ENCODE assay signal across 44 mouse cellular contexts in the genomic region with DNA sequence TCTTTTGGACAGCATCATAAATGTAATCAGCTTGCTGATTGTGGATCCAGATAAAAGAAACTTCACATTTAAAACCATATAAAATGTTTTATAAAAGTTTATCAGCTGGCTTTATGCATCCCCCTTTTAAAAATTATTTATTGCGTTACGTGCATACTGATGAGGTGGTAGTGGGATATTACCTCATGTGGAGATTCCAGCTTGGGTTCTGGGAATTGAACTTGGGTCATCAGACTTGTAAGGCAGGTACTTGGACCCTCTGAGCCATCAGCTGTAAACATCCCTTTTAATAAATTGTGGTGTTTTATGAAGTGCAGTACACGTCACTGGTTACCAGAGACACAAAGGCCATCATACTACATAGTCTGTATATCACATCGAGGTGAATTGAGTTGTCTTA. TPM values are rescaled to one million over a fixed set of nuclear protein-coding genes. Genes with fewer than 3 reads are reported as not detected.
"Had no signal": no experiment of that assay in that cellular context is flagged by ENCODE, and none has a peak within 500 bp of the region (broad histone marks: within the 10 kb centered on the region; RNA-seq: fewer than 3 reads in every experiment).

No protein-coding gene starts in this region.

- DNase-seq: gastrocnemius, postnatal 10 days; gastrocnemius, postnatal 25 days; heart, adult 18-20 months; heart, postnatal 10 days; heart, postnatal 4 days; kidney, adult 18-20 months; kidney, adult 8-10 months; kidney, postnatal 14 days; kidney, postnatal 36 days; layer of hippocampus, postnatal 36 days; left cerebral cortex, postnatal 4 days; lung, adult 18-20 months had no signal

- H3K9me3 ChIP-seq: heart, embryonic 10.5 days; heart, embryonic 12.5 days; hindbrain, embryonic 10.5 days; hindbrain, embryonic 12.5 days; intestine, embryonic 15.5 days; kidney, embryonic 15.5 days; limb, embryonic 13.5 days; limb, embryonic 15.5 days; liver, embryonic 12.5 days had no signal

- H3K4me2 ChIP-seq: heart, embryonic 12.5 days; hindbrain, embryonic 12.5 days; hindbrain, embryonic 14.5 days; intestine, embryonic 15.5 days; kidney, embryonic 15.5 days; limb, embryonic 13.5 days; limb, embryonic 15.5 days; liver, embryonic 12.5 days had no signal

- H3K27ac ChIP-seq: heart, embryonic 10.5 days; hindbrain, embryonic 10.5 days; hindbrain, embryonic 12.5 days; hindbrain, embryonic 14.5 days; intestine, embryonic 15.5 days; kidney, embryonic 15.5 days; kidney, postnatal 0 days; limb, embryonic 13.5 days; limb, embryonic 15.5 days; liver, embryonic 12.5 days; liver, embryonic 14.5 days had no signal

- H3K9ac ChIP-seq: heart, embryonic 12.5 days; hindbrain, embryonic 12.5 days; hindbrain, embryonic 14.5 days; intestine, embryonic 15.5 days; kidney, embryonic 15.5 days; limb, embryonic 13.5 days; limb, embryonic 15.5 days; liver, embryonic 12.5 days; liver, embryonic 14.5 days had no signal

- H3K4me3 ChIP-seq: heart, embryonic 10.5 days; heart, embryonic 12.5 days; hindbrain, embryonic 10.5 days; hindbrain, embryonic 12.5 days; intestine, embryonic 15.5 days; kidney, embryonic 15.5 days; limb, embryonic 13.5 days; limb, embryonic 15.5 days; liver, embryonic 12.5 days had no signal

- H3K27me3 ChIP-seq: intestine, embryonic 15.5 days had no signal

- H3K4me1 ChIP-seq: heart, embryonic 10.5 days; heart, embryonic 12.5 days; hindbrain, embryonic 10.5 days; hindbrain, embryonic 12.5 days; intestine, embryonic 15.5 days; kidney, embryonic 15.5 days; limb, embryonic 13.5 days; limb, embryonic 15.5 days; liver, embryonic 12.5 days had no signal

- ATAC-seq: hindbrain, embryonic 16.5 days; inflammation-experienced regulatory T-cells, adult 6 months; intestine, embryonic 15.5 days; intestine, postnatal 0 days; liver, embryonic 12.5 days had no signal

RNA-seq across cellular contexts. Expression of a gene that starts 10.8 kb away (rescaled TPM):
- total RNA-seq: gastrocnemius, postnatal 10 days; gastrocnemius, postnatal 25 days; gastrocnemius, postnatal 4 days; granulocyte monocyte progenitor cell, adult 5-6 weeks; heart, adult 18-20 months; heart, adult 8-10 months; heart, postnatal 10 days; heart, postnatal 25 days; heart, postnatal 4 days; layer of hippocampus, adult 18-20 months; layer of hippocampus, adult 8-10 months; layer of hippocampus, postnatal 14 days; layer of hippocampus, postnatal 36 days; left cerebral cortex, adult 18-20 months; left cerebral cortex, adult 8-10 months; left cerebral cortex, postnatal 10 days; left cerebral cortex, postnatal 25 days; left cerebral cortex, postnatal 4 days; liver, adult 2 months had no signal
- polyA plus RNA-seq: heart, embryonic 10.5 days; heart, embryonic 12.5 days; heart, embryonic 14.5 days; heart, embryonic 16.5 days; hindbrain, embryonic 10.5 days; hindbrain, embryonic 12.5 days; hindbrain, embryonic 14.5 days; hindbrain, embryonic 16.5 days; inflammation-experienced regulatory T-cells, adult 6 months; intestine, embryonic 15.5 days; intestine, postnatal 0 days; kidney, embryonic 15.5 days; kidney, postnatal 0 days; large intestine, adult 2 months; limb, embryonic 11.5 days; limb, embryonic 13.5 days; limb, embryonic 15.5 days; liver, adult 2 months; liver, embryonic 12.5 days; liver, embryonic 14.5 days; liver, embryonic 16.5 days had no signal
